9 mouse cellular contexts compared by ENCODE assay signal in the genomic region with DNA sequence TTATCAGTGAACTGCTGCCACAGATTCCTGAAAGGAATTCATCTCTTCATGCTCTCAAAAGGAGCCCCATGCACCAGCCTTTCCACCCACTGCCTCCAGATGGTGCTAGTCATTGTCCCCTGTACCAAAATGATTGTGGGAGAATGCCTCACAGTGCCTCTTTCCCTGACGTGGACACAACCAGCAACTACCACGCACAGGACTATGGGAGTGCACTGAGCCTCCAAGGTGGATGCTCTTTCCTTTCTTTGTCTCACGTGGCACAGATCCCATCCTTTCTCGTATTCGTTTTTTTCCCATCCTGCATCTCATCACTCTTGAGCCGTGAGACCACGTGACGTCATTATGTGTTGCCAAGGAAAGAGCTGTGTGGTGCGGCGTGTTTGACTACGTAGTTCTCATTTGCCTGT.
DNase-seq lines count a peak whose midpoint lies in the region; ATAC-seq and TF ChIP-seq lines count a peak whose summit lies in the region.
"Had no signal": no experiment of that assay in that cellular context is flagged by ENCODE, and none has a peak within 500 bp of the region (broad histone marks: within the 10 kb centered on the region; RNA-seq: fewer than 3 reads in every experiment).

No protein-coding gene starts in this region.

- WGBS in limb, embryonic 14.5 days, result 66% methylated on average over 11 of the region's 11 CpGs

- no peak overlapping the region for H3K4me2 ChIP-seq in limb, embryonic 14.5 days (replicated peaks; ENCODE audit: low read depth, low read length, severe bottlenecking)
- H3K4me2 ChIP-seq: embryonic facial prominence, embryonic 12.5 days had no signal

- DNase-seq in thymus, postnatal 4 days, result peak; percentile 23
- DNase-seq in thymus, postnatal 36 days, result no peak
- DNase-seq in cerebellum, postnatal 36 days, result peak; percentile 30 to 41
- peak; percentile 18 for DNase-seq in gastrocnemius, postnatal 25 days
- peak; percentile 33 for DNase-seq in kidney, adult 9 months
- peak; percentile 51 for DNase-seq in limb, embryonic 14.5 days (ENCODE audit: low spot score)
- peak; percentile 31 for DNase-seq in retina, postnatal 7 days (ENCODE audit: low read depth, low spot score)

- peaks cover 13% of the 10 kb centered on the region; the same call in 1 of the 2 replicates for H3K36me3 ChIP-seq in limb, embryonic 14.5 days (ENCODE audit: control insufficient read depth, insufficient read depth, low read length)
- H3K36me3 ChIP-seq: embryonic facial prominence, embryonic 12.5 days had no signal

- no peak overlapping the region for H3K9ac ChIP-seq in limb, embryonic 14.5 days (ENCODE audit: low read depth, low read length, severe bottlenecking)
- H3K9ac ChIP-seq: embryonic facial prominence, embryonic 12.5 days had no signal

- no peak for TF ChIP-seq POLR2A in limb, embryonic 14.5 days (IDR thresholded peaks at IDR 0.05; ENCODE audit: borderline replicate concordance, extremely low read depth, insufficient read depth, insufficient read length)

- H3K9me3 ChIP-seq in limb, embryonic 14.5 days (ENCODE audit: control insufficient read depth, low read length), result no peaks in the 10 kb centered on the region
- H3K9me3 ChIP-seq: embryonic facial prominence, embryonic 12.5 days had no signal

- H3K27ac ChIP-seq in limb, embryonic 14.5 days (replicated peaks; ENCODE audit: low read depth, low read length), result no peak overlapping the region
- H3K27ac ChIP-seq: embryonic facial prominence, embryonic 12.5 days had no signal

- ATAC-seq in limb, embryonic 14.5 days (ENCODE audit: low FRiP score, low read depth), result peak; percentile 12; the same call in 1 of the 2 replicates
- no peak for ATAC-seq in activated CD4-positive, CD25-positive, alpha-beta regulatory T cell, adult 4 months

- H3K27me3 ChIP-seq in limb, embryonic 14.5 days (ENCODE audit: control insufficient read depth, insufficient read depth, low read length), result no peaks in the 10 kb centered on the region
- H3K27me3 ChIP-seq: embryonic facial prominence, embryonic 12.5 days had no signal

- no peaks in the 10 kb centered on the region for H3K4me1 ChIP-seq in limb, embryonic 14.5 days (ENCODE audit: control insufficient read depth, insufficient read depth, low read length)
- H3K4me1 ChIP-seq: embryonic facial prominence, embryonic 12.5 days had no signal

- H3K4me3 ChIP-seq in limb, embryonic 14.5 days (replicated peaks; ENCODE audit: low read length), result no peak overlapping the region
- H3K4me3 ChIP-seq: embryonic facial prominence, embryonic 12.5 days had no signal

Comparison
In these comparisons a context has a peak if more than half of its experiments do, and no peak if none do; other contexts are left out.
1. DNase-seq: peak in thymus, postnatal 4 days (single experiment), cerebellum, postnatal 36 days (2 of 2), gastrocnemius, postnatal 25 days (single experiment), kidney, adult 9 months (single experiment), limb, embryonic 14.5 days (single experiment) and retina, postnatal 7 days (single experiment); none in thymus, postnatal 36 days (0 of 2).